Comparison of ENCODE assay signal across 8 mouse cellular contexts in genomic region chr3:109026462-109026990, GRCm38 (mm10). TPM values are rescaled to one million over a fixed set of nuclear protein-coding genes. Genes with fewer than 3 reads are reported as not detected.
DNase-seq lines count a peak whose midpoint lies in the region; ATAC-seq and TF ChIP-seq lines count a peak whose summit lies in the region.

No protein-coding gene starts in this region.

- H3K27ac ChIP-seq in heart, postnatal 0 days (ENCODE audit: low read depth) = peak overlapping the region; percentile 79
- H3K27ac ChIP-seq in limb, embryonic 15.5 days = peak overlapping the region; percentile 94
- no peak overlapping the region for H3K27ac ChIP-seq in neural tube, embryonic 12.5 days

- TF ChIP-seq EP300 in heart, postnatal 0 days (IDR thresholded peaks at IDR 0.05; ENCODE audit: low read depth) = no peak

- TF ChIP-seq CTCF in heart, postnatal 0 days (IDR thresholded peaks at IDR 0.05; ENCODE audit: low read depth) = peak; percentile 16; the same call in 1 of the 2 replicates

- H3K4me1 ChIP-seq in heart, postnatal 0 days (ENCODE audit: control insufficient read depth, insufficient read depth) = peaks cover 13% of the 10 kb centered on the region
- H3K4me1 ChIP-seq in limb, embryonic 15.5 days = peaks cover 44% of the 10 kb centered on the region
- peaks cover 5% of the 10 kb centered on the region for H3K4me1 ChIP-seq in neural tube, embryonic 12.5 days

- 7% methylated on average over 15 of the region's 15 CpGs for WGBS in heart, postnatal 0 days
- WGBS in limb, embryonic 15.5 days = 7% methylated on average over 15 of the region's 15 CpGs
- 10% methylated on average over 15 of the region's 15 CpGs for WGBS in neural tube, embryonic 12.5 days

- H3K4me3 ChIP-seq in heart, postnatal 0 days (ENCODE audit: low read depth, low read length) = peak overlapping the region; percentile 64
- peak overlapping the region; percentile 75 for H3K4me3 ChIP-seq in limb, embryonic 15.5 days
- H3K4me3 ChIP-seq in neural tube, embryonic 12.5 days = peak overlapping the region; percentile 81

- H3K36me3 ChIP-seq in heart, postnatal 0 days (replicated peaks; ENCODE audit: control insufficient read depth, insufficient read depth, low read length) = no peaks in the 10 kb centered on the region
- no peaks in the 10 kb centered on the region for H3K36me3 ChIP-seq in limb, embryonic 15.5 days
- no peaks in the 10 kb centered on the region for H3K36me3 ChIP-seq in neural tube, embryonic 12.5 days

- peak overlapping the region; percentile 72 for H3K4me2 ChIP-seq in heart, postnatal 0 days (ENCODE audit: low read depth, low read length)
- peak overlapping the region; percentile 73 for H3K4me2 ChIP-seq in limb, embryonic 15.5 days
- H3K4me2 ChIP-seq in neural tube, embryonic 12.5 days (replicated peaks) = peak overlapping the region; percentile 79

- peak; percentile 17 for DNase-seq in thymus, postnatal 4 days
- no peak for DNase-seq in thymus, postnatal 10 days (ENCODE audit: low spot score in 2 of 2)
- DNase-seq in embryo, embryonic 10 days (ENCODE audit: low spot score) = peak; percentile 33
- DNase-seq in heart, postnatal 0 days (ENCODE audit: low spot score) = peak; percentile 36
- no peak for DNase-seq in adrenal gland, postnatal 36 days
- DNase-seq in urinary bladder, postnatal 4 days (ENCODE audit: low spot score in 2 of 2) = no peak

- no peak for ATAC-seq in heart, postnatal 0 days (ENCODE audit: insufficient read depth, low read depth)
- ATAC-seq in limb, embryonic 15.5 days (ENCODE audit: insufficient number of reproducible peaks, low FRiP score, low TSS enrichment, low read depth) = no peak
- ATAC-seq in neural tube, embryonic 12.5 days (ENCODE audit: low FRiP score, low read depth) = 0 out of 2 replicates have a peak, but pooled peaks have one; percentile 12

- no peaks in the 10 kb centered on the region for H3K9me3 ChIP-seq in heart, postnatal 0 days (replicated peaks; ENCODE audit: control insufficient read depth, low read length)
- no peaks in the 10 kb centered on the region for H3K9me3 ChIP-seq in limb, embryonic 15.5 days
- no peaks in the 10 kb centered on the region for H3K9me3 ChIP-seq in neural tube, embryonic 12.5 days

- H3K27me3 ChIP-seq in heart, postnatal 0 days (ENCODE audit: control insufficient read depth, insufficient read depth, low read length) = no peaks in the 10 kb centered on the region
- no peaks in the 10 kb centered on the region for H3K27me3 ChIP-seq in limb, embryonic 15.5 days
- no peaks in the 10 kb centered on the region for H3K27me3 ChIP-seq in neural tube, embryonic 12.5 days (replicated peaks)

- peak overlapping the region; percentile 78 for H3K9ac ChIP-seq in heart, postnatal 0 days (replicated peaks; ENCODE audit: low read depth, low read length)
- H3K9ac ChIP-seq in limb, embryonic 15.5 days = peak overlapping the region; percentile 79
- peak overlapping the region; percentile 85 for H3K9ac ChIP-seq in neural tube, embryonic 12.5 days

RNA-seq across cellular contexts. Expression of gene Fam102b, which starts 0.9 kb away (rescaled TPM):
- total RNA-seq in heart, postnatal 0 days (2014; rRNA removed; ENCODE audit: low replicate concordance) = 16.5 and 23.2 TPM in 2 replicates
- polyA plus RNA-seq in heart, postnatal 0 days (2015; fragmentation: Nextera tagmentation; extraction: Ambion mirVana) = 3.2 and 3.7 TPM in 2 replicates
- 12.1 and 12.3 TPM in 2 replicates for polyA plus RNA-seq in limb, embryonic 15.5 days (2015; fragmentation: Nextera tagmentation; extraction: Ambion mirVana)
- polyA plus RNA-seq in neural tube, embryonic 12.5 days (2016; fragmentation: Nextera tagmentation; extraction: Ambion mirVana) = 22.0 and 27.5 TPM in 2 replicates
- total RNA-seq in adrenal gland, postnatal 36 days (2021) = 1 to 10 TPM; 9.3 to 9.7 TPM

RNA-seq across cellular contexts. Expression of gene Slc25a54, which starts 53.7 kb away (rescaled TPM):
- not detected in 2 replicates for total RNA-seq in heart, postnatal 0 days (2014; rRNA removed; ENCODE audit: low replicate concordance)
- not detected in 2 replicates for polyA plus RNA-seq in heart, postnatal 0 days (2015; fragmentation: Nextera tagmentation; extraction: Ambion mirVana)
- polyA plus RNA-seq in limb, embryonic 15.5 days (2015; fragmentation: Nextera tagmentation; extraction: Ambion mirVana) = not detected in 2 replicates
- not detected in 2 replicates for polyA plus RNA-seq in neural tube, embryonic 12.5 days (2016; fragmentation: Nextera tagmentation; extraction: Ambion mirVana)
- total RNA-seq in adrenal gland, postnatal 36 days (2021) = not detected

Comparison
In these comparisons a context has a peak if more than half of its experiments do, and no peak if none do; other contexts are left out.
1. DNase-seq: peak in thymus, postnatal 4 days (single experiment), embryo, embryonic 10 days (single experiment) and heart, postnatal 0 days (single experiment); none in thymus, postnatal 10 days (0 of 2), adrenal gland, postnatal 36 days (0 of 2) and urinary bladder, postnatal 4 days (0 of 2).
2. Peak in every context shown above with its lines, with median percentiles within 50 percentile points of each other: H3K4me2 ChIP-seq, H3K4me3 ChIP-seq and H3K9ac ChIP-seq.